Mouse (Mus musculus): ENCODE data around the gene Psmd11.
"Not testable (repeated sequence)": the region's sequence is repeated elsewhere in the genome, so short reads cannot be mapped to it uniquely, and the experiment has no call there.

Gene Psmd11

GRCm38 (mm10) chr11:80428381-80429008, at the start of gene Psmd11:
Psmd11 (plus strand) TSS chr11:80428615.
- peak; percentile 95 to 96 for DNase-seq (ENCODE audit: low spot score in 2 of 2)

DNA sequence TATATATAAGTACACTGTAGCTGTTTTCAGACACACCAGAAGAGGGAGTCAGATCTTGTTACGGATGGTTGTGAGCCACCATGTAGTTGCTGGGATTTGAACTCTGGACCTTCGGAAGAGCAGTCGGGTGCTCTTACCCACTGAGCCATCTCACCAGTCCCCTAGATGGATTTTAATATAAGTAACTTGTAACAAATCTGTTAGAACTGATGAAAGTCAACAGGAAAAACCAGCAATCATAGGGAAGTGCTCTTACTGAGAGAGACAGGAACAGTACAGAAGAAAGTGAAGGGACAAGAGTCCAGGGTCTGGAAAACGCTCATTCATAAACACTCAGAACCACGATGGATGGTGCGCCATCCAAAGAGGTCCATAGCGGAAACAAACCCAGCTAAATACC, 49.2 kb upstream of the Psmd11 start:
- not testable (repeated sequence) for DNase-seq (ENCODE audit: low spot score in 2 of 2)

- peak; percentile 38 to 73 for DNase-seq (ENCODE audit: low spot score in 2 of 2)
Measured at GRCm38 (mm10) chr11:80382626-80383018, 45.8 kb upstream of the Psmd11 start.

DNA sequence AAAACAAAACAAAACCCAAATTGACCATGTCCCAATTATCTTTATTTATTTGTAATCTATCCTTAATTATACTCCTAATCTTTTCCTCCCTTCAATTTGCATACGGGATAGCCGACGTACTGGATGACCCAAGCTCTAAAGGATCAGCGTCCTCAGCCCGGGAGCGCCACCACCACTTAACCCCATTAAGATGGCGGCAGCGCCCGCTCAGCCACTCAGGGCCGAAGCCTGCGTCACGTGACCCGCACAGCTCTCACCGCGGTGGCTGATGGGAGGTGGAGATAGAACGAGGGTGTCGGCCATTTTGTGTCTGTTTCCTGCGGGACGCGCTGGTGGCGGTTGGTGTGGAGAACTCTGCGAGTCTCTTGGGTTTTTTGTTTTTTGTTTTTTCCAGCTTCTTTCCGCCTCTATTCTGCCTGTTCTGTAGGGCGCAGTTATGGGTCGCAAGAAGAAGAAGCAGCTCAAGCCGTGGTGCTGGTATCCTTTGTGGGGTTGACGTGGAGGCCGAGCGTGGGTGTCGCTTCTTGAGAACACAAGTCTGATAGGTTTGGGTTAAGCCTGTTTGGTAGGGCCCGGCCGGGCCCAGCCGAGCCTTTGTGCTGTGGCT, 45.3 kb upstream of the Psmd11 start, which contains the start of gene Zfp207:
TSS of gene Zfp207 (plus strand) at position 261 of the 607 bp plus-strand sequence.
- peak; percentile 98 to 99 for DNase-seq (ENCODE audit: low spot score in 2 of 2)

GRCm38 (mm10) chr11:80383626-80384046, 44.8 kb upstream of the Psmd11 start:
- peak in 1 of 2 experiments; percentile 50 for DNase-seq (ENCODE audit: low spot score in 2 of 2)

GRCm38 (mm10) chr11:80384461-80384860, 44.0 kb upstream of the Psmd11 start:
- DNase-seq (ENCODE audit: low spot score in 2 of 2): no peak

DNA sequence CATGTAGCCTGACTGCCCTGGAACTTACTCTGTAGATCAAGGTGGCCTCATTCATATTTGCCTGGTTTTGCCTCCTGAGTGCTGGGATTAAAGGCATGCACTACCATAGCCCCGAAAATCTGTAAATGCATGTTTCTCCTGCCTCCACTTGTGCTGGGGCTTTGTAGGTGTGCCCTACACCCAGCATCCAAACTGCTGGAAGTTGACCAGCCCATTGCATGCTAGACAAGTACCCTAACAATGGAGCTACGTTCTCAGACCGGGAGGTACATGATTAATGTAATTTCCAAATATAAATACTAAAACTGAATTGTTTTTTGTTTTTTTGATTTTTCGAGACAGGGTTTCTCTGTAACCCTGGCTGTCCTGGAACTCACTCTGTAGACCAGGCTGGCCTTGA, 43.4 kb upstream of the Psmd11 start:
- no peak for DNase-seq (ENCODE audit: low spot score in 2 of 2)

- DNase-seq (ENCODE audit: low spot score in 2 of 2): no peak
Measured at GRCm38 (mm10) chr11:80386790-80387189, 41.6 kb upstream of the Psmd11 start.

DNA sequence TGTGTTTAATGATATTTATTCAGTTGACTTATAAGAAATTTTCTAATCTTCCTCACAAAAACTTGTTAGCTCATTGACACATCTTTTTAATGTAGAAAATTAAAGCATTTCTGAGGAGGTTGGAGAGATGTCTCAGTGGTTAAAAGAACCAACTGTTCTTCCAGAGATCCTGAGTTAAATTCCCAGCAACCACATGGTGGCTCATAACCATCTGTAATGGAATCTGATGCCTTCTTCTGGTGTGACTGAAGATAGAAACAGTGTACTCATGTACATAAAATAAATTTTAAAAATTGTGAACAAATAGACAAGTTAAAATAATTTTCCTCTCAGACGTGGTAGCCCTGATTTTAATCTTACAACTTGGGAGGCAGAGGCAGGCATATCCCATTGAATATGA, 38.5 kb upstream of the Psmd11 start:
- no peak for DNase-seq (ENCODE audit: low spot score in 2 of 2)

DNA sequence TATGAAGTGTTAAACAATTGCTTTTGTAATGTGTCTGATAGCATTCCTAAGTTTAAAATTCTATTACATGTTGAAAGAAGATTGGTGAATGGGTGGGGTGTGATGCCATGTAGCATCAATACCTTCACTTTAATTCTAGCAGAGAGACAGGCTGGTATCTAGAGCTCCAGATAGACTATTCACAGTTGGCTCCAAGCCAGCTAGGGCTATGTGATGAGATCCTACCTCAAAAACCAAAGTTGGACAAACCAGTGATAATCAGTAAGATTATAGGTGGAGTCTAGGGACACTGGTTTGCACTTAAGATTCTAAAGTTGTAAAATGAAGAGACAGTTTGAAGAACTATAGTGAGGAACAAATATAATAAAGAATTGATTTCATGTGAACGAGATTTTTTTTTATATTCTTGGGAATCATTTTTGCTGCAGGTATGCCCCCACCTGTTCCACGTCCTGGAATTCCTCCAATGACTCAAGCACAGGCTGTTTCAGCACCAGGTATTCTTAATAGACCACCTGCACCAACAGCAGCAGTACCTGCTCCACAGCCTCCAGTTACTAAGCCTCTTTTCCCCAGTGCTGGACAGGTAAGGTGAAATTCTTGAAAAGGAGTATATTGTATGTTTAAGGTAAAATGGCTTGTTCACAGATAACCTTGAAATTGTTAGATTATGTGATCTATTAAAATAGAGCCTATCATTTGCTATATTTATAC, 36.9 kb upstream of the Psmd11 start:
- no peak for DNase-seq (ENCODE audit: low spot score in 2 of 2)

DNA sequence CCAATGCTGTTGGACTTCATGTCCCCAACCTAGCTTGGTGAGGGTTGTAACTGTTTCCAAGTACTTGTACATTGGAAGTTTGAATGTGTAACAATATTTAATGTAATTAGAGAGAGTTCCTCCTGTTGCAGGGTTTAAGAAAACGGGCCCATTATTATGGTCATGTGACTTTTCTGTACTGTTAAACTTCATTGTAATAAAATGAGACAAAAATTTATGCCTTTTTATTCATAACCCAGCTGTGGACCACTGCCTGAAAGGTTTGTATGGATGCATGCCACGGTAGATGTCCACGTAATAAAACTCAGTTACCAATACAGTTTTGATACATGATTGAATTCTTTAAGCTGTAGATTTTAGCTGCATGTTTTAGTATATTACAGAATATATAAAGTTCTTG, 32.5 kb upstream of the Psmd11 start:
- DNase-seq (ENCODE audit: low spot score in 2 of 2): peak in 1 of 2 experiments; percentile 2

GRCm38 (mm10) chr11:80396617-80397016, 31.8 kb upstream of the Psmd11 start:
- no peak for DNase-seq (ENCODE audit: low spot score in 2 of 2)

- DNase-seq (ENCODE audit: low spot score in 2 of 2): not testable (repeated sequence)
Measured at GRCm38 (mm10) chr11:80407878-80408277, 20.5 kb upstream of the Psmd11 start.

GRCm38 (mm10) chr11:80410377-80410776, 18.0 kb upstream of the Psmd11 start:
- no peak for DNase-seq (ENCODE audit: low spot score in 2 of 2)

DNA sequence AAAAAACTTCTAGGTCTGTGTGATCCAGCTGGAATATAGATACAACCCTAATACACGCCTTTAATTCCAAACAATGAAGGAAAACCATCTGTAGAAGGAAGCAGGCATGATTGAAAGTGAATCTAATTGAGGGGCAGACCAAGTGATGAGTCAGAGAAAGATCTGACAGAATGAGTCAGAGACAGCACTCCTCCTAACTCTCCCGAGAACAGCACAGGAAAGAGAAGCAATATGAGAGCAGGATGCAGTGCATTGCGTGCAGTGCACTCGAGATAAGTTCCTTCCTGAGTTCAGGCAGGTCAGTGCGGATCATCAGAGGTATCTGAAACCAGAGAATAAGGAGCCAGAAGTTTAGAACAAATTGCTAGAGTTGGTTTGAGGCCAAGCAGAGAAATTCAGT, 11.3 kb upstream of the Psmd11 start:
- DNase-seq (ENCODE audit: low spot score in 2 of 2): no peak

DNA sequence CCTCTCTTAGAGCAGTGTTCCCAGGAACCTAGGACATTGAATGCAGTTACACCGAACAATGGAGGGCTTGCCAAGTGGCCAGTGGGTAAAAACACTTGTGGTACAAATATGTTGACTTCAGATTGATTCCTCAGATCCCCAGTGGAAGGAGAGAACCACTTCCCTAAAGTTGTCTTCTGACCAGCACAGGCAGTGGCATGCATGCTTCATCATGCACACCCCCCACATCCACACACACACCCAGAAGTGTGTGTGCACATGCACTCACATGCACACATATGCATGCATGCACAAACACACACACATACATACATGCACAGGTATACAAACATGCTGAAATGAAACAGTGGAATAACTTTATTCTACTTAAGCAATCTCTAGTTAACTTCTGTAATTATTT, 8.7 kb upstream of the Psmd11 start:
- DNase-seq (ENCODE audit: low spot score in 2 of 2): no peak

- no peak for DNase-seq (ENCODE audit: low spot score in 2 of 2)
Measured at GRCm38 (mm10) chr11:80420202-80420984, 8.0 kb upstream of the Psmd11 start.

GRCm38 (mm10) chr11:80421421-80422047, 6.9 kb upstream of the Psmd11 start:
- DNase-seq (ENCODE audit: low spot score in 2 of 2): no peak

DNA sequence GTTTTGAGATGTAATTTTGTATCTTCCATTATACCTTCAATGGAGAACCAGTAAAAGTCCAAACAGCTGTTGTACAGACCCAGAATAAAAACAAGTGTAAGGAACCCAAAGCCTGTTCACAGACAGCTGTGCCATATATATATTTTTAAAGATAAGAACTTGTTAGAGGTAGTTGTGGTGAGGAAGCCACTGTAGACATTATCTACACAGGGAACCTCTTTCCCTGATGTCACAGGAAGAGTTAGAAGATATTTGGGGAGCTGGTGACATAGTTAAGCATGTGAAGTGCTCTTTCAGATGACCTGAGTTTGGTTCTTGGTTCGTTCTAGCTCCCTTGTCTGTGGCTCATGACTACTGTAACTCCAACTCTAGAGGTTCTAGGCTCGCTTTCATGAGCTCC, 3.7 kb upstream of the Psmd11 start:
- DNase-seq (ENCODE audit: low spot score in 2 of 2): no peak

GRCm38 (mm10) chr11:80425247-80425778, 3.1 kb upstream of the Psmd11 start:
- DNase-seq (ENCODE audit: low spot score in 2 of 2): no peak
